Mouse (Mus musculus) layer of hippocampus, adult 2 months (tissue): ENCODE results near the gene Anks1. TPM values are rescaled to one million over a fixed set of nuclear protein-coding genes. Genes with fewer than 3 reads are reported as not detected.

Source experiments
- DNase-seq, 2 experiments: peaks; one replicate each; pipeline ENCODE4 v3.0.0; 2022; ENCODE audit warnings: low spot score in 2 of 2
- H3K27ac ChIP-seq: fragments of 200-600 bp; 2 replicates; pipeline ENCODE4 v1.8.1; 2022
- H3K4me3 ChIP-seq: fragments of 200-600 bp; 2 replicates; pipeline ENCODE4 v1.8.1; 2022; ENCODE audit warnings: mild to moderate bottlenecking
- CTCF ChIP-seq: fragments of 200-600 bp; conservative IDR thresholded peaks from 2 replicates; pipeline ENCODE4 v1.8.1; 2022; ENCODE audit warnings: antibody characterized with exemption, mild to moderate bottlenecking, moderate library complexity
- total RNA-seq, 2 experiments: library from RNA; stranded (reverse); gene quantifications; 2 replicates each; pipeline ENCODE4 v1.2.3; 2021

The Anks1 gene
- total RNA-seq, 2 experiments from 2014 or later: 35.6 to 42.0 TPM

- peak; percentile 19 to 48 for DNase-seq
- no peak for TF ChIP-seq CTCF
- Histone ChIP-seq H3K4me3 (peak within 1 kb of the TSS; percentile 76), H3K27ac (no peak within 1 kb of the TSS; the same call in 1 of the 2 replicates)
Observed at GRCm38 (mm10) chr17:28080045-28080816, 171.1 kb downstream of the Anks1 start, which contains the start of gene Tcp11. Tcp11 (minus strand) TSS chr17:28080639.

- no peak for DNase-seq
- no peak overlapping the region for H3K27ac ChIP-seq
- TF ChIP-seq CTCF: no peak
- H3K4me3 ChIP-seq: no peak overlapping the region
Observed at GRCm38 (mm10) chr17:28080817-28081165, 171.7 kb downstream of the Anks1 start.

GRCm38 (mm10) chr17:28081385-28081784, 172.3 kb downstream of the Anks1 start:
- TF ChIP-seq CTCF: peak; percentile 76
- DNase-seq: peak in 1 of 2 experiments; percentile 36
- no peak overlapping the region for H3K27ac ChIP-seq
- H3K4me3 ChIP-seq: no peak overlapping the region

DNA sequence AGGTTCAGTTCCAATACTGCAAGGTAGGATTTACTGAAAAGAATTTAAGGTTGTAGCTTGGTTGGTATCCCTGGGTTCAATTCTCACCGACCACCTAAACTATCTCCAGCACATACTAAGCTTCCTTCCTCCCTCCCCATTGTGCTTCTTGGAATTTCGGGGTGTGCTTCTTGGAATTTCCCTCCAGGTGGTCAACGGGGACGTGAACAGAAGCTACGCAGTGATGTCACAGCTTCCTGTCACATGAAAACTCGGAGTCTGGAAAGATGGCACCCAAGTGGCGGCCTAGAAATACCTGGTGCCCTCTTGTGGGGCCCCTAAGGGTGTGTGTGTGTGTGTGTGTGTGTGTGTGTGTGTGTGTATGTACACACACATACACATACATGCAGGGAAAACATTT, 172.8 kb downstream of the Anks1 start:
- DNase-seq: no peak
- H3K27ac ChIP-seq: no peak overlapping the region
- no peak overlapping the region for H3K4me3 ChIP-seq
- TF ChIP-seq CTCF: no peak

DNA sequence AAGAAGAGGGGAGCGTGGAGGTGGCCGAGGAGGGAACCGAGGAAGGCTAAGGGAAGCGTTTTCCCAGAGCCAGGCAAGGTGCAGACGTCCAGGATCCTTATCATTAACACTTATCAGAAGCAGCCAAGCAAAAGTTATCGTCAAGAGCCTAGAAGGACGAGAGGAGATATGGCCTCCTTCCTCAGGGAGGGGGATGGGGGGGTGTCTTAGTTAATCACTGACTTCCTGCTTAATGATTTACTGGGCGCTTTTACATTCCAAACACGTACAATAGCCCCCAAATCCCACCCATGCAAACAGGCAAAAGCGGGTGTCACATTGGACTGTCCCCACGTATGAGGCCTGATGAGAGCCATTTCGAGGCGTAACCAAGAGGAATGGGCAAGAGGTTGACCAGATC, 173.8 kb downstream of the Anks1 start:
- Histone ChIP-seq H3K4me3 (no peak overlapping the region), H3K27ac (no peak overlapping the region)
- DNase-seq: no peak
- TF ChIP-seq CTCF: no peak

GRCm38 (mm10) chr17:28084395-28084905, 175.3 kb downstream of the Anks1 start:
- Histone ChIP-seq H3K27ac (no peak overlapping the region), H3K4me3 (no peak overlapping the region)
- DNase-seq: no peak
- no peak for TF ChIP-seq CTCF

GRCm38 (mm10) chr17:28084964-28085363, 175.9 kb downstream of the Anks1 start:
- H3K4me3 ChIP-seq: peak overlapping the region; percentile 30
- DNase-seq: peak; percentile 87 to 93
- peak; percentile 100 for TF ChIP-seq CTCF
- peak overlapping the region; percentile 19; the same call in 1 of the 2 replicates for H3K27ac ChIP-seq

GRCm38 (mm10) chr17:28087430-28087829, 178.3 kb downstream of the Anks1 start:
- DNase-seq: no peak
- Histone ChIP-seq H3K4me3 (no peak overlapping the region), H3K27ac (no peak overlapping the region)
- TF ChIP-seq CTCF: no peak

GRCm38 (mm10) chr17:28088718-28089117, 179.6 kb downstream of the Anks1 start:
- H3K4me3 ChIP-seq: no peak overlapping the region
- TF ChIP-seq CTCF: no peak
- no peak overlapping the region for H3K27ac ChIP-seq
- no peak for DNase-seq

- Histone ChIP-seq H3K27ac (no peak overlapping the region), H3K4me3 (no peak overlapping the region)
- DNase-seq: no peak
- peak; percentile 45 for TF ChIP-seq CTCF
Observed at GRCm38 (mm10) chr17:28092297-28092696, 183.2 kb downstream of the Anks1 start.

GRCm38 (mm10) chr17:28093837-28094236, 184.7 kb downstream of the Anks1 start:
- no peak for DNase-seq
- peak; percentile 48 for TF ChIP-seq CTCF
- no peak overlapping the region for H3K27ac ChIP-seq
- no peak overlapping the region for H3K4me3 ChIP-seq

DNA sequence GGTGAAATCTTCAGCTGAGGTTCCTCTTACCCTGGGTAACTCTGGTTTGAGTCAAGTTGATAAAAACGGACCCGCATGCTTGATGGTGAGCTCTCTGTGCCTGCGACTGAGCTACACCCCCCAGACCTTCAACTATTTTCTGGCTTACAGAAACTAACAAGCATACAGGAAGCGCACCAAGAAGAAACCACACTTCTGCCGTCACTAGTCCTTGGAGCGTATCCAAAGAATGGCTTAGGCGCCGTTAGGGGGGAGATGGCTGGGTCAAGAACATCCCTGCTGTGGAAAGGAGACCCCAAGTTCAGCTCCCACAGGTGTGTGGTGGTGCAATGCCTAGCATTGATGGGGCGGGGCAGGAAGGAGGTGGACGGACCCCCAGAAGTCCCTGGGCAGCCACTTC, 187.3 kb downstream of the Anks1 start:
- DNase-seq: no peak
- TF ChIP-seq CTCF: no peak
- no peak overlapping the region for H3K27ac ChIP-seq

GRCm38 (mm10) chr17:28097308-28097707, 188.2 kb downstream of the Anks1 start:
- Histone ChIP-seq H3K4me3 (no peak overlapping the region), H3K27ac (no peak overlapping the region)
- no peak for TF ChIP-seq CTCF
- no peak for DNase-seq

More for the DNA sequence above, 187.3 kb downstream of the Anks1 start:
- no peak overlapping the region for H3K4me3 ChIP-seq

GRCm38 (mm10) chr17:28099086-28099485, 190.0 kb downstream of the Anks1 start:
- H3K27ac ChIP-seq: no peak overlapping the region
- no peak overlapping the region for H3K4me3 ChIP-seq
- no peak for TF ChIP-seq CTCF
- DNase-seq: no peak
